Mouse (Mus musculus): Measurements from ENCODE around the gene Malsu1.

DNA sequence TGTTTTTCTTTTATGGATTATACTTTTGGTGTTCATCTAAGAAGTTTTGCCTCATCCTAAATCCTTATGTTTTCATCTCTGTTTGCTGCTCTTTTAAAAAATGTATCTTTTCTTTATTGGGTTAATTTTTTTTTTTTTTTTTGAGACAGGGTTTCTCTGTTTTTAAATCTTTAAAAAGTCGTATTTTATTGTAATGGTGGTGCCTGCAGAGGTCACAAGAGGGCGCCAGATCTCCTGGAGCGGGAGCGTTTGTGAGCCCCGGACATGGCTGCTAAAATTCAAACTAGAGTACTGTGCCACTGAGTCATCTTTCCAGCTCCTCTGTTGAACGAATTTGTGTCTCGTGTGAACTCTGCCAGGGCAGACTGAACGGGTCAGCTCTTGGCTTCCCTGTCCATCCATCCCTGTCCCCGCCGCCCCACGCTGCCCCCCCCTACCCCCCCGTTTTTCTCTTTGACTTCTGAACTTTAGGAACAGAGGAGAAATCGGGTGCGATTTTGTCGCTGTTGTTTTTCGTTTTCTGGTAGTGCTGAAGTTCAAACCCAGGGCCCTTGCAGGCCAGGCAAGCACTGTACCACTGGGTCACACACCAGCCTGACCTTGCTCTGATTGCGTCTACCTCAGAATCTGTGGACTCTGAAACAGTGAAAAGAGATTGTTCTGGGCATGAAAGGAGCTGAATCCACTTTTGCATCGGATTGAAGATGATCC lies 34.0 kb upstream of the Malsu1 start:
- peak; percentile 85 for TF ChIP-seq CTCF (IDR thresholded peaks at IDR 0.05; ENCODE audit: extremely low read depth, insufficient read length, insufficient replicate concordance, low read depth, low read length)
- TF ChIP-seq POLR2A (IDR thresholded peaks at IDR 0.05; ENCODE audit: low read depth, low read length) = no peak
